Mouse (Mus musculus) lung, embryonic 14.5 days (tissue): ENCODE results near the gene Coq10a. TPM values are rescaled to one million over a fixed set of nuclear protein-coding genes. Genes with fewer than 3 reads are reported as not detected.

Experiments used
- ATAC-seq: fragments of 200-750 bp; cut with Nextera tagmentation; 2 replicates; pipeline ENCODE4 v1.8.0; 2017; ENCODE audit warnings: mild to moderate bottlenecking, moderate TSS enrichment, moderate library complexity; ENCODE audit not compliant: insufficient read depth
- DNase-seq: peaks from one replicate; pipeline ENCODE4 v3.0.0-alpha.2; 2015
- H3K27ac ChIP-seq: fragments of 300-500 bp; sonication (generic); 2 replicates; pipeline ENCODE4 v1.5.1; 2014; ENCODE audit warnings: low read depth, mild to moderate bottlenecking, moderate library complexity
- H3K27me3 ChIP-seq: fragments of 300-500 bp; sonication (generic); 2 replicates; pipeline ENCODE4 v1.6.1; 2014; ENCODE audit warnings: low read length, control low read depth; ENCODE audit not compliant: insufficient read depth
- H3K36me3 ChIP-seq: fragments of 300-500 bp; sonication (generic); 2 replicates; pipeline ENCODE4 v1.6.1; 2014; ENCODE audit warnings: control low read depth; ENCODE audit not compliant: insufficient read depth
- H3K4me1 ChIP-seq: fragments of 300-500 bp; sonication (generic); 2 replicates; pipeline ENCODE4 v1.6.1; 2014; ENCODE audit warnings: antibody characterized with exemption, control low read depth; ENCODE audit not compliant: insufficient read depth
- H3K4me2 ChIP-seq: fragments of 300-500 bp; sonication (generic); 2 replicates; pipeline ENCODE4 v1.6.1; 2014; ENCODE audit warnings: mild to moderate bottlenecking
- H3K4me3 ChIP-seq: fragments of 300-500 bp; sonication (generic); 2 replicates; pipeline ENCODE4 v1.5.1; 2014; ENCODE audit warnings: low read depth, low read length
- H3K9ac ChIP-seq: fragments of 300-500 bp; sonication (generic); 2 replicates; pipeline ENCODE4 v1.6.1; 2014
- H3K9me3 ChIP-seq: fragments of 300-500 bp; sonication (generic); 2 replicates; pipeline ENCODE4 v1.6.1; 2016; ENCODE audit warnings: low read depth, low read length, control low read depth
- CTCF ChIP-seq: IDR thresholded peaks from 2 replicates; pipeline ENCODE4 v1.5.1; 2016; ENCODE audit warnings: antibody characterized with exemption, low read depth
- WGBS: fragments of 180-500 bp; shearing (Covaris S2); extraction: QIAGEN DNeasy Blood & Tissue Kit; methylation state at CpG from one replicate; pipeline ENCODE4 v1.1.7; 2014; 5-methylcytosine and 5-hydroxymethylcytosine counted together
- polyA plus RNA-seq: library from polyadenylated mRNA; unstranded; fragments of >200 nt; fragmentation: Nextera tagmentation; extraction: Ambion mirVana; gene quantifications from 2 replicates; pipeline ENCODE4 v1.2.1, GENCODE M21; 2014

Gene Coq10a
- polyA plus RNA-seq, 1 experiment from 2014 or later: 12.8 TPM

GRCm38 (mm10) chr10:128385902-128386301 lies 17.1 kb upstream of the Coq10a start:
- no peak overlapping the region for H3K4me2 ChIP-seq
- no peak overlapping the region for H3K9ac ChIP-seq
- H3K27me3 ChIP-seq: no peaks in the 10 kb centered on the region
- H3K36me3 ChIP-seq: peaks cover 98% of the 10 kb centered on the region
- no peaks in the 10 kb centered on the region for H3K4me1 ChIP-seq
- WGBS: 82% methylated on average over 7 of the region's 7 CpGs
- H3K4me3 ChIP-seq: no peak overlapping the region
- H3K9me3 ChIP-seq: no peaks in the 10 kb centered on the region
- H3K27ac ChIP-seq: no peak overlapping the region
- ATAC-seq (peak; percentile 37), DNase-seq (no peak)
- no peak for TF ChIP-seq CTCF

GRCm38 (mm10) chr10:128382482-128382881 lies 13.7 kb upstream of the Coq10a start:
- Histone ChIP-seq H3K9ac (no peak overlapping the region), H3K36me3 (peaks cover 91% of the 10 kb centered on the region), H3K4me2 (no peak overlapping the region), H3K27ac (no peak overlapping the region), H3K9me3 (no peaks in the 10 kb centered on the region), H3K4me3 (no peak overlapping the region), H3K27me3 (no peaks in the 10 kb centered on the region), H3K4me1 (no peaks in the 10 kb centered on the region)
- TF ChIP-seq CTCF: no peak
- no peak for DNase-seq
- 78% methylated on average over 8 of the region's 8 CpGs for WGBS
- no peak for ATAC-seq

GRCm38 (mm10) chr10:128380565-128380964 lies 11.8 kb upstream of the Coq10a start:
- 91% methylated on average over 5 of the region's 5 CpGs for WGBS
- peaks cover 72% of the 10 kb centered on the region for H3K36me3 ChIP-seq

GRCm38 (mm10) chr10:128379260-128379659 lies 10.5 kb upstream of the Coq10a start:
- WGBS: 93% methylated on average over 7 of the region's 7 CpGs
- DNase-seq (no peak), ATAC-seq (no peak)
- Histone ChIP-seq H3K4me2 (no peak overlapping the region), H3K9ac (no peak overlapping the region), H3K27me3 (no peaks in the 10 kb centered on the region), H3K9me3 (no peaks in the 10 kb centered on the region), H3K4me3 (no peak overlapping the region), H3K4me1 (no peaks in the 10 kb centered on the region), H3K27ac (no peak overlapping the region), H3K36me3 (peaks cover 59% of the 10 kb centered on the region)
- TF ChIP-seq CTCF: no peak

More at GRCm38 (mm10) chr10:128380565-128380964, 11.8 kb upstream of the Coq10a start:
- Histone ChIP-seq H3K27ac (no peak overlapping the region), H3K9ac (no peak overlapping the region), H3K4me2 (no peak overlapping the region), H3K27me3 (no peaks in the 10 kb centered on the region), H3K4me1 (no peaks in the 10 kb centered on the region), H3K4me3 (no peak overlapping the region), H3K9me3 (no peaks in the 10 kb centered on the region)
- DNase-seq (peak; percentile 32), ATAC-seq (no peak)
- TF ChIP-seq CTCF: no peak

- H3K4me3 ChIP-seq: peak overlapping the region; percentile 97
- H3K9ac ChIP-seq: peak overlapping the region; percentile 99; the same call in 1 of the 2 replicates
- no peak overlapping the region for H3K27ac ChIP-seq
These were observed 9.7 kb upstream of the Coq10a start for GRCm38 (mm10) chr10:128378462-128378861.

GRCm38 (mm10) chr10:128377940-128378448 lies 9.2 kb upstream of the Coq10a start:
- peak overlapping the region; percentile 97 for H3K4me3 ChIP-seq
- H3K36me3 ChIP-seq: peaks cover 46% of the 10 kb centered on the region
- peak overlapping the region; percentile 99 for H3K9ac ChIP-seq
- H3K27me3 ChIP-seq: no peaks in the 10 kb centered on the region
- WGBS: 54% methylated on average over 14 of the region's 14 CpGs
- H3K4me1 ChIP-seq: no peaks in the 10 kb centered on the region
- H3K27ac ChIP-seq: peak overlapping the region; percentile 96; the same call in 1 of the 2 replicates
- ATAC-seq (no peak), DNase-seq (no peak)
- H3K9me3 ChIP-seq: no peaks in the 10 kb centered on the region
- peak overlapping the region; percentile 84 for H3K4me2 ChIP-seq
- TF ChIP-seq CTCF: no peak

More at GRCm38 (mm10) chr10:128378462-128378861, 9.7 kb upstream of the Coq10a start:
- 58% methylated on average over 3 of the region's 3 CpGs for WGBS
- no peaks in the 10 kb centered on the region for H3K4me1 ChIP-seq
- H3K27me3 ChIP-seq: no peaks in the 10 kb centered on the region
- H3K4me2 ChIP-seq: peak overlapping the region; percentile 84; the same call in 1 of the 2 replicates
- peaks cover 51% of the 10 kb centered on the region for H3K36me3 ChIP-seq
- TF ChIP-seq CTCF: no peak
- no peak for DNase-seq
- no peak for ATAC-seq
- H3K9me3 ChIP-seq: no peaks in the 10 kb centered on the region

- H3K36me3 ChIP-seq: peaks cover 40% of the 10 kb centered on the region
- peak overlapping the region; percentile 97 for H3K4me3 ChIP-seq
- peak overlapping the region; percentile 99 for H3K9ac ChIP-seq
- H3K4me1 ChIP-seq: no peaks in the 10 kb centered on the region
- H3K27me3 ChIP-seq: no peaks in the 10 kb centered on the region
- peak overlapping the region; percentile 84 for H3K4me2 ChIP-seq
- under 1% methylated on average over 46 of the region's 47 CpGs for WGBS
- peak overlapping the region; percentile 96 for H3K27ac ChIP-seq
- DNase-seq: peak; percentile 74
- H3K9me3 ChIP-seq: no peaks in the 10 kb centered on the region
- peak; percentile 75 for ATAC-seq
- TF ChIP-seq CTCF: peak; percentile 25
These were observed 8.6 kb upstream of the Coq10a start for GRCm38 (mm10) chr10:128377222-128377939.
